Mouse (Mus musculus): ENCODE measurements around the gene 1700037C18Rik.

1700037C18Rik gene

GRCm38 (mm10) chr16:3908537-3909111, at the start of gene 1700037C18Rik, which contains the start of gene Cluap1:
Gene 1700037C18Rik, minus strand, starts transcription at chr16:3908689.
Gene Cluap1, plus strand, starts transcription at chr16:3908801.
- peak; percentile 92 for DNase-seq

GRCm38 (mm10) chr16:3956369-3956768, 47.9 kb upstream of the 1700037C18Rik start:
- DNase-seq, result no peak

GRCm38 (mm10) chr16:3951141-3951540, 42.7 kb upstream of the 1700037C18Rik start:
- DNase-seq, result no peak

- DNase-seq, result no peak
Observed at GRCm38 (mm10) chr16:3934701-3935100, 26.2 kb upstream of the 1700037C18Rik start.

GRCm38 (mm10) chr16:3934091-3934490, 25.6 kb upstream of the 1700037C18Rik start:
- DNase-seq, result no peak

- no peak for DNase-seq
Observed at GRCm38 (mm10) chr16:3933536-3933935, 25.0 kb upstream of the 1700037C18Rik start.

GRCm38 (mm10) chr16:3929151-3929550, 20.7 kb upstream of the 1700037C18Rik start:
- no peak for DNase-seq

- DNase-seq, result no peak
Observed at GRCm38 (mm10) chr16:3928582-3928981, 20.1 kb upstream of the 1700037C18Rik start.

- no peak for DNase-seq
Observed at GRCm38 (mm10) chr16:3923966-3924365, 15.5 kb upstream of the 1700037C18Rik start.

GRCm38 (mm10) chr16:3923515-3923914, 15.0 kb upstream of the 1700037C18Rik start:
- no peak for DNase-seq

- no peak for DNase-seq
Observed at GRCm38 (mm10) chr16:3920756-3921155, 12.3 kb upstream of the 1700037C18Rik start.

- DNase-seq, result no peak
Observed at GRCm38 (mm10) chr16:3909118-3909517, 629 bp upstream of the 1700037C18Rik start.

- no peak for DNase-seq
Observed at GRCm38 (mm10) chr16:3907471-3907870, 1.0 kb downstream of the 1700037C18Rik start.

- no peak for DNase-seq
Observed at GRCm38 (mm10) chr16:3896553-3896952, 11.9 kb downstream of the 1700037C18Rik start.

GRCm38 (mm10) chr16:3896046-3896445, 12.4 kb downstream of the 1700037C18Rik start:
- no peak for DNase-seq

- no peak for DNase-seq
Observed at GRCm38 (mm10) chr16:3895173-3895792, 13.2 kb downstream of the 1700037C18Rik start.

- no peak for DNase-seq
Observed at GRCm38 (mm10) chr16:3893739-3894138, 14.8 kb downstream of the 1700037C18Rik start.

- DNase-seq, result no peak
Observed at GRCm38 (mm10) chr16:3891621-3892295, 16.7 kb downstream of the 1700037C18Rik start.

- no peak for DNase-seq
Observed at GRCm38 (mm10) chr16:3885065-3885670, 23.3 kb downstream of the 1700037C18Rik start.

GRCm38 (mm10) chr16:3884201-3885064, 24.1 kb downstream of the 1700037C18Rik start, which contains the start of the genes Zfp597 and Gm20695:
Gene Zfp597, minus strand, starts transcription at chr16:3884561.
Gene Gm20695, plus strand, starts transcription at chr16:3884648.
- peak; percentile 92 for DNase-seq

- DNase-seq, result no peak
Observed at GRCm38 (mm10) chr16:3876346-3876745, 32.1 kb downstream of the 1700037C18Rik start.

All from right cerebral cortex, postnatal 4 days (tissue).